Mouse (Mus musculus): Measurements from ENCODE around the gene Mpp2. TPM values are rescaled to one million over a fixed set of nuclear protein-coding genes. Genes with fewer than 3 reads are reported as not detected.

The Mpp2 gene
- polyA plus RNA-seq (2014; fragmentation: Illumina TruSeq; extraction: RNeasy Lipid Tissue Mini Kit (QIAGEN cat#74804); ENCODE audit: low read depth, low replicate concordance) = not detected

DNA sequence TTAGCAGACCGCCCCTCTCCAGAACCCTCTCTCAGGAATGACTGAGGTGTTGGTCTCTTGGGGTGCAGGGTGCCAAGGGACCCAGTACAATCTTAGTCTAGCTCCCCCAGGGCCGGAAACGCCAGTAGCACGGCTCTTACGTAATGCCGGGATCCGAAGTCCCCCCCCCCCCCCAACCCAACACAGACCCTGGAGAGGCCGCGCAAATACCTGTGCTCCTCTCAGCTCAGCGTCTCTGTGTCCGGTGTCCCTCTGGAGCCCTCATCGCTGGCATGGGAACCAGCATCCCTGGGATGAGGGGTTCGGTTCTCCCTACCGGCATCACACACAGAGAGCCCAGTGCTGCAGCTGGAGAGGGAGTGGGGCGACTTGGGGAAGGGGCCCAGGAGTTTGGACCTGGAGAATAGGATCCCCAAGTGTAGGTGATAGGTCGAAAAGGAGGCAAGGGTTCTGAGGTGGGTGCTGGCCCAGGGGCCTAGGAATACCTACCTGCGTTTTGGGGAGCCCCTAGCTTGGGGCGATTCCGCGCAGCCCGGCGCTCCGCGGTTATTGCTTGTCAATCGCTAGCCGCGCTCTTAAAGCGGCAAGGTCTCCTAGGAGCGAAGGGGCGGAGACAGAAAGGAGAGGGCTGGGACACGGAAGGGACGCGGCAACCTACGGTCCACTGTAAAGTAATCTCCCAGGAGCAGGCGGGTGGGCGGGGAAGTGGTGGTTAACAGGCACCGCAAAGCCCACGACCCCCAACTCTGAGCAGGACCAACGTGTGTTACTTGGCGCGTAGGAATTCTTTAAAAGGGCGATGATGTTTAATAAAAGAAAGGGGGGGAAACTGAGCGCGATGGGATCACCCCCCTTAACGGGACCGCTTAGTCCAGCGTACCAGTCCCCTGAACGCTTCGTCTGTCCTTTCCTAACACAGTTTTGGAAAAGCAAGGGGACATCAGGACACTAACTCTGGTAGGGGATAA is at the start of gene Mpp2:
TSS of gene Mpp2 (minus strand) at position 585 of the 968 bp plus-strand sequence.

DNA sequence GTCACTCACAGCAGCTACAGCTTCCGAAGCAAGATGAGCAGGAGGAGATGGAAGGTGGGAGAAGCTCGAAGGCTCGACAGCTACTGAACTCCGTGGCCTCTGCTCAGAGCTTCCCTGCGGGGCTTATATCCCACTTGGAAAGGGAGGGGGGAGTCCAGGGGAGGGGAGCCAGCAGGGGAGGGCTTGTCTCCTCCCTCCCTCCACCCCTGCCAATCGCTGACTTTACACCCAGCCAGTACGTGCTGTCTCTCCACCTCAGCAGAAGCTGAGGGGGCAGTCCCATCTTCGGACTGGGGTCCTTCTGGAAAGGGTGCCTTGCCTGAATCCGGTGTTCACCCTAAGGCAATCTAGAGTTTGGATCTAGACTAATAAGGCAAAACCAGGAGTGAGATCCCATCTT is 19.4 kb upstream of the Mpp2 start, which contains the start of gene Pyy:
TSS of gene Pyy (minus strand) at position 101 of the 400 bp plus-strand sequence.

DNA sequence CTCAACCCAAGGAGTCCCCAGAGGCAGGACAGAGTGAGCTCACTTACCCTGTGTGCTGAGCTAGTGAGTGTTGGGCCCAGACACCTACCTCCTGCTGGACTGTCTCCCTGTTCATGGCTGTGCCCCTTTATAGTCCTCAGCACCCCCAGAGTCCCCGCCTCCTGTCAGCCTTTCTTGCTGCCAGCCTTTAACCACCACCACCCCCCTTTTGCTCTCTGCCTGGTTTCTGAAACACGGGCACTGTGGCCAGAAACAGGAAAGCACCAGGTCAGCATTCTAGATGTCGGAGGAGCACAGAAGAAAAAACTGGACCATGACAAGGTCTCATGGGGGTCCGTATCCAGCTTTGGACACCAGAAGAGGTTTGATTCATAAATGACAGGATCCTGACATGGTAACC is 12.9 kb upstream of the Mpp2 start, which contains the start of gene Ppy:
TSS of gene Ppy (minus strand) at position 101 of the 400 bp plus-strand sequence.

DNA sequence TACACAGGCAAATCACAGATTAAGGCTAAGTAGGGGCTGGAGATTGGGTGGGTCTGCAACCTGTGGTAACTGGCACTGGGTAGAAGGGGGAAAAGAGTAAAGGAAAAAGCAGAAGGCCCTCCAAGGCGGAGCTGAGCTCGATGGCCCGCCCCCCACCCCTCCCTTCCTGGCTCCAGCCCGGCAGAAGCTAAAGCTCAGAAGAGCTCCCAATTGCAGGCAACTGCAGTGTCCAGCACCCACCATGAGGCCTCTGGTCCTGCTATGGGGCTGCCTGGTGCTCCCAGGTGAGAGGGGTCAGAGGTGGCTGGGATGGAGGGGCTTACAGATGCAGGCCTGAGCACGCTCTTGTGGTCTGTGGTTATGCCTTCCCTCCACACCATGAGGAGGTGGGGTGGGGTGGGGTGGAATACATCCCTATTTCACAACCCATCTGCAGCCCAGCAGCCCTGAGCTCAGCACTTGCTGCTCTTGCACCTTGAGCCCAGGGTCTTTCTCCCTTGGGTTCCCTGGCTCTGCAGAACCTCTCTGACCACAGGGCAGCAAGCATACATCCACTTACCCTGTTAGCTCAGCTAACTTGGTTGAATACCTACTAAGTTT is 46.9 kb downstream of the Mpp2 start, which contains the start of gene Cd300lg:
TSS of gene Cd300lg (plus strand) at position 160 of the 600 bp plus-strand sequence.

DNA sequence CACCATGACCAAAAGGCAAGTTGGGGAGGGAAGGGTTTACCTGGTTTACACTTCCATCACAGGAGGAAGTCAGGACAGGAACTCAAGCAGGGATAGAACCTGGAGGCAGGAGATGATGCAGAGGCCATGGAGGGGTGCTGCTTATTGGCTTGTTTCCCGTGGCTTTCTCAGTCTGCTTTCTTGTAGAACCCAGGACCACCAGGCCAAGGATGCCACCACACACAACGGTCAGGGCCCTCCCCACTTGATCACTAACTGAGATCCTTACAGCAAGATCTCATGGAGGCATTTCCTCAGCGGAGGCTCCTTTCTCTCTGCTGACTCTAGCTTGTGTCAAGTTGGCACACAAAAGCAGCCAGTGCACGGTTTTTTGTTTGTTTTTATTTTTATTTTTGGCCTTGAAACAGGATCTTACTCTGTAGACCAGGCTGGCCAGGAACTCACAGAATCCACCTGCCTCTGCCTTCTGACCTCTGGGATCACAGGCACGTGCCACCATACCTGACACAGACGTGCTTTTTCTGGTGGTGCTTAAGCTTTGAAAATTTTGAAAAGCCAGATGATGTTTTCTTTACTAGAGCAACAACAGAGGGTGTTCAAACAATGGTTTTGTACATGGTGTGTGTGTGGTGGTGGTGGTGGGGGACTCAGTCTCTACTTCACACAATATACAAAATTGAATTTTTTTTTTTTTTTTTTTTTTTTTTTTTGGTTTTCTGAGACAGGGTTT is 60.1 kb downstream of the Mpp2 start, which contains the start of gene Mpp3:
TSS of gene Mpp3 (minus strand) at position 375 of the 730 bp plus-strand sequence.

Other genes starting within 250 kb of the Mpp2 start
- gene Meox1, start 194.1 kb downstream of the Mpp2 start, polyA plus RNA-seq (2014; fragmentation: Illumina TruSeq; extraction: RNeasy Lipid Tissue Mini Kit (QIAGEN cat#74804); ENCODE audit: low read depth, low replicate concordance) = not detected
- not detected for gene Sost, start 121.5 kb downstream of the Mpp2 start, polyA plus RNA-seq (2014; fragmentation: Illumina TruSeq; extraction: RNeasy Lipid Tissue Mini Kit (QIAGEN cat#74804); ENCODE audit: low read depth, low replicate concordance)
- gene Cfap97d1, start 104.2 kb downstream of the Mpp2 start, polyA plus RNA-seq (2014; fragmentation: Illumina TruSeq; extraction: RNeasy Lipid Tissue Mini Kit (QIAGEN cat#74804); ENCODE audit: low read depth, low replicate concordance) = not detected
- gene Dusp3, start 101.5 kb downstream of the Mpp2 start, polyA plus RNA-seq (2014; fragmentation: Illumina TruSeq; extraction: RNeasy Lipid Tissue Mini Kit (QIAGEN cat#74804); ENCODE audit: low read depth, low replicate concordance) = 14.0 TPM
- not detected for gene Mpp3, start 60.1 kb downstream of the Mpp2 start, polyA plus RNA-seq (2014; fragmentation: Illumina TruSeq; extraction: RNeasy Lipid Tissue Mini Kit (QIAGEN cat#74804); ENCODE audit: low read depth, low replicate concordance)
- gene Cd300lg, start 47.0 kb downstream of the Mpp2 start, polyA plus RNA-seq (2014; fragmentation: Illumina TruSeq; extraction: RNeasy Lipid Tissue Mini Kit (QIAGEN cat#74804); ENCODE audit: low read depth, low replicate concordance) = 8.8 TPM
- gene Ppy, start 12.8 kb upstream of the Mpp2 start, polyA plus RNA-seq (2014; fragmentation: Illumina TruSeq; extraction: RNeasy Lipid Tissue Mini Kit (QIAGEN cat#74804); ENCODE audit: low read depth, low replicate concordance) = not detected
- not detected for gene Pyy, start 19.3 kb upstream of the Mpp2 start, polyA plus RNA-seq (2014; fragmentation: Illumina TruSeq; extraction: RNeasy Lipid Tissue Mini Kit (QIAGEN cat#74804); ENCODE audit: low read depth, low replicate concordance)
- 3.0 TPM for gene Nags, start 57.0 kb upstream of the Mpp2 start, polyA plus RNA-seq (2014; fragmentation: Illumina TruSeq; extraction: RNeasy Lipid Tissue Mini Kit (QIAGEN cat#74804); ENCODE audit: low read depth, low replicate concordance)
- 1.9 TPM for gene Tmem101, start 67.9 kb upstream of the Mpp2 start, polyA plus RNA-seq (2014; fragmentation: Illumina TruSeq; extraction: RNeasy Lipid Tissue Mini Kit (QIAGEN cat#74804); ENCODE audit: low read depth, low replicate concordance)
- 28.2 TPM for gene Lsm12, start 96.8 kb upstream of the Mpp2 start, polyA plus RNA-seq (2014; fragmentation: Illumina TruSeq; extraction: RNeasy Lipid Tissue Mini Kit (QIAGEN cat#74804); ENCODE audit: low read depth, low replicate concordance)
- not detected for gene G6pc3, start 101.1 kb upstream of the Mpp2 start, polyA plus RNA-seq (2014; fragmentation: Illumina TruSeq; extraction: RNeasy Lipid Tissue Mini Kit (QIAGEN cat#74804); ENCODE audit: low read depth, low replicate concordance)
- gene Hdac5, start 141.7 kb upstream of the Mpp2 start, polyA plus RNA-seq (2014; fragmentation: Illumina TruSeq; extraction: RNeasy Lipid Tissue Mini Kit (QIAGEN cat#74804); ENCODE audit: low read depth, low replicate concordance) = 3.7 TPM
- not detected for gene BC030867, start 160.4 kb upstream of the Mpp2 start, polyA plus RNA-seq (2014; fragmentation: Illumina TruSeq; extraction: RNeasy Lipid Tissue Mini Kit (QIAGEN cat#74804); ENCODE audit: low read depth, low replicate concordance)
- gene Asb16, start 180.2 kb upstream of the Mpp2 start, polyA plus RNA-seq (2014; fragmentation: Illumina TruSeq; extraction: RNeasy Lipid Tissue Mini Kit (QIAGEN cat#74804); ENCODE audit: low read depth, low replicate concordance) = not detected
- 3.8 TPM for gene Tmub2, start 196.4 kb upstream of the Mpp2 start, polyA plus RNA-seq (2014; fragmentation: Illumina TruSeq; extraction: RNeasy Lipid Tissue Mini Kit (QIAGEN cat#74804); ENCODE audit: low read depth, low replicate concordance)
- gene Atxn7l3, start 208.1 kb upstream of the Mpp2 start, polyA plus RNA-seq (2014; fragmentation: Illumina TruSeq; extraction: RNeasy Lipid Tissue Mini Kit (QIAGEN cat#74804); ENCODE audit: low read depth, low replicate concordance) = 3.3 TPM
- 12.1 TPM for gene Ubtf, start 231.2 kb upstream of the Mpp2 start, polyA plus RNA-seq (2014; fragmentation: Illumina TruSeq; extraction: RNeasy Lipid Tissue Mini Kit (QIAGEN cat#74804); ENCODE audit: low read depth, low replicate concordance)

Measured in liver, adult 10 weeks (tissue).